Mouse (Mus musculus): ENCODE measurements around the gene Pemt. TPM values are rescaled to one million over a fixed set of nuclear protein-coding genes. Genes with fewer than 3 reads are reported as not detected.
"Not testable (repeated sequence)": the region's sequence is repeated elsewhere in the genome, so short reads cannot be mapped to it uniquely, and the experiment has no call there.

The Pemt gene
- polyA plus RNA-seq, 1 experiment from 2014 or later = 10.2 TPM

- no peak overlapping the region for H3K4me3 ChIP-seq (replicated peaks; ENCODE audit: low read depth, low read length)
- no peaks in the 10 kb centered on the region for H3K9me3 ChIP-seq (replicated peaks; ENCODE audit: low read length)
- no peaks in the 10 kb centered on the region for H3K36me3 ChIP-seq (ENCODE audit: insufficient read depth, low read length)
- no peak overlapping the region for H3K9ac ChIP-seq (ENCODE audit: low read depth, low read length)
- DNase-seq (ENCODE audit: low spot score) = no peak
- H3K27ac ChIP-seq = no peak overlapping the region
- TF ChIP-seq CTCF (IDR thresholded peaks at IDR 0.05; ENCODE audit: low read depth) = no peak
- peaks cover 5% of the 10 kb centered on the region for H3K4me1 ChIP-seq (replicated peaks; ENCODE audit: insufficient read depth, low read length)
- ATAC-seq (replicated peaks; ENCODE audit: low FRiP score, low read depth) = no peak
- H3K4me2 ChIP-seq (ENCODE audit: low read length) = no peak overlapping the region
- H3K27me3 ChIP-seq (ENCODE audit: insufficient read depth, low read length) = no peaks in the 10 kb centered on the region
- WGBS = 82% methylated on average over 14 of the region's 14 CpGs
Measured at GRCm38 (mm10) chr11:59952892-59953291, 93.4 kb downstream of the Pemt start.

- WGBS = 3% methylated on average over 16 of the region's 16 CpGs
- peak; percentile 22; the same call in 1 of the 2 replicates for ATAC-seq (replicated peaks; ENCODE audit: low FRiP score, low read depth)
- H3K4me3 ChIP-seq (replicated peaks; ENCODE audit: low read depth, low read length) = peak overlapping the region; percentile 95
- H3K4me2 ChIP-seq (ENCODE audit: low read length) = peak overlapping the region; percentile 70
- no peaks in the 10 kb centered on the region for H3K27me3 ChIP-seq (ENCODE audit: insufficient read depth, low read length)
- peak; percentile 43 for DNase-seq (ENCODE audit: low spot score)
- H3K4me1 ChIP-seq (replicated peaks; ENCODE audit: insufficient read depth, low read length) = peaks cover 5% of the 10 kb centered on the region
- H3K9me3 ChIP-seq (replicated peaks; ENCODE audit: low read length) = no peaks in the 10 kb centered on the region
- H3K9ac ChIP-seq (ENCODE audit: low read depth, low read length) = peak overlapping the region; percentile 98
- no peak for TF ChIP-seq CTCF (IDR thresholded peaks at IDR 0.05; ENCODE audit: low read depth)
- H3K27ac ChIP-seq = peak overlapping the region; percentile 81
- no peaks in the 10 kb centered on the region for H3K36me3 ChIP-seq (ENCODE audit: insufficient read depth, low read length)
Measured at GRCm38 (mm10) chr11:59948401-59948767, 97.9 kb downstream of the Pemt start.

DNA sequence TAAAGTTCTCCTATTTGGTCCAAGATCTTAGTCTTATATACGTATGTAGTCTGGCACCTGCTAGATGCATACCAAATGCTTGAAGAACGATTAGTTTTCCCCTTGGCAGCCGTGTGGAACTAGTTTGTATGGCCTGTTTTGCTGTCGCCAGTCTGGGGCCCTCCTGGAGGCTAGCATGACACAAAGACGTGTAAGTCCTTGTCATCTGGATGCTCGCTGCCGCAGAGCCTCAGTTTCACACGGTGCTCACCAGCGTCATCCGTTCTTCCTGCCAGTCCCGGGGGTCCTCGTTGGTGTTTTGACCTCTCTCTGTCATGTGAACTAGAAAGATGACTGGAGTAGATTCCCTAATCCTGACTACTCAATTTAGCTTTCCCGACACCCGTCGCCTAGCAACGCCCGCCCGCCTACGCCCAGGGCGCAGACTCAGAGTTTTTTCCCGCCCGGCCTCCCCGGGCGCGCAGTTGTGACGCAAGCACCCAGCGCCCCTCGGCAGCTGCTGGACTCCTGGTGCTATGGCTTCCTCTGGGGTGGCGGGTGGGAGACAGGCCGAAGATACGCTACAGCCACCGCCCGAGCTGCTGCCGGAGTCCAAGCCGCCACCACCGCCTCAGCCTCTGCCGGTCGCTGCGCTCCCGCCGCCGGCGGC, 98.4 kb downstream of the Pemt start, which contains the start of gene Med9:
Gene Med9, plus strand, starts transcription at position 455 of the 649 bp plus-strand sequence.
- H3K27me3 ChIP-seq (ENCODE audit: insufficient read depth, low read length) = no peaks in the 10 kb centered on the region
- ATAC-seq (replicated peaks; ENCODE audit: low FRiP score, low read depth) (peak; percentile 92), DNase-seq (ENCODE audit: low spot score) (peak; percentile 96)
- H3K4me2 ChIP-seq (ENCODE audit: low read length) = peak within 1 kb of the TSS; percentile 70
- peak within 1 kb of the TSS; percentile 81 for H3K27ac ChIP-seq
- under 1% methylated on average over 43 of the region's 43 CpGs for WGBS
- no peak for TF ChIP-seq CTCF (IDR thresholded peaks at IDR 0.05; ENCODE audit: low read depth)
- peak within 1 kb of the TSS; percentile 98 for H3K9ac ChIP-seq (ENCODE audit: low read depth, low read length)
- peaks cover 5% of the 10 kb centered on the region for H3K4me1 ChIP-seq (replicated peaks; ENCODE audit: insufficient read depth, low read length)
- peak within 1 kb of the TSS; percentile 95 for H3K4me3 ChIP-seq (replicated peaks; ENCODE audit: low read depth, low read length)
- no peaks in the 10 kb centered on the region for H3K36me3 ChIP-seq (ENCODE audit: insufficient read depth, low read length)
- H3K9me3 ChIP-seq (replicated peaks; ENCODE audit: low read length) = no peaks in the 10 kb centered on the region

DNA sequence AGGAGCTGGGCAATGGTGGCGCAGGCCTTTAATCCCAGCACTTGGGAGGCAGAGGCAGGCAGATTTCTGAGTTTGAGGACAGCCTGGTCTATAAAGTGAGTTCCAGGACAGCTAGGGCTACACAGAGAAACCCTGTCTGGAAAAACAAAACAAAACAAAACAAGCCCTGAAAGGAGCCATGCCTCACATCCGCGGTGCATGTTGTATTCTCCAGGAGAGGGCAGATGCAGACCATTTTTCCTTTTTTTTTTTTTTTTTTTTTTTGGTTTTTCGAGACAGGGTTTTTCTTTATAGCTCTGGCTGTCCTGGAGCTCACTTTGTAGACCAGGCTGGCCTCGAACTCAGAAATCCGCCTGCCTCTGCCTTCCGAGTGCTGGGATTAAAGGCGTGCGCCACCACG, 101.4 kb downstream of the Pemt start:
- not testable (repeated sequence) for H3K4me1 ChIP-seq (replicated peaks; ENCODE audit: insufficient read depth, low read length); H3K4me3 ChIP-seq (replicated peaks; ENCODE audit: low read depth, low read length); DNase-seq (ENCODE audit: low spot score); H3K27me3 ChIP-seq (ENCODE audit: insufficient read depth, low read length); H3K27ac ChIP-seq; H3K9ac ChIP-seq (ENCODE audit: low read depth, low read length); H3K36me3 ChIP-seq (ENCODE audit: insufficient read depth, low read length); H3K9me3 ChIP-seq (replicated peaks; ENCODE audit: low read length); H3K4me2 ChIP-seq (ENCODE audit: low read length); ATAC-seq (replicated peaks; ENCODE audit: low FRiP score, low read depth)
- TF ChIP-seq CTCF (IDR thresholded peaks at IDR 0.05; ENCODE audit: low read depth) = 0 out of 2 replicates have a peak, but pooled peaks have one; percentile 7
- WGBS = 93% methylated on average over 9 of the region's 10 CpGs

- DNase-seq (ENCODE audit: low spot score) = peak; percentile 29
- WGBS = 17% methylated on average over 3 of the region's 3 CpGs
- Histone ChIP-seq H3K9me3 (replicated peaks; ENCODE audit: low read length) (no peaks in the 10 kb centered on the region), H3K9ac (ENCODE audit: low read depth, low read length) (no peak overlapping the region), H3K27ac (no peak overlapping the region), H3K4me2 (ENCODE audit: low read length) (no peak overlapping the region), H3K4me3 (replicated peaks; ENCODE audit: low read depth, low read length) (no peak overlapping the region), H3K4me1 (replicated peaks; ENCODE audit: insufficient read depth, low read length) (no peaks in the 10 kb centered on the region), H3K36me3 (ENCODE audit: insufficient read depth, low read length) (no peaks in the 10 kb centered on the region), H3K27me3 (ENCODE audit: insufficient read depth, low read length) (no peaks in the 10 kb centered on the region)
- no peak for TF ChIP-seq CTCF (IDR thresholded peaks at IDR 0.05; ENCODE audit: low read depth)
- no peak for ATAC-seq (replicated peaks; ENCODE audit: low FRiP score, low read depth)
Measured at GRCm38 (mm10) chr11:59941391-59941790, 104.9 kb downstream of the Pemt start.

- H3K27ac ChIP-seq = no peak overlapping the region
- WGBS = 69% methylated on average over 3 of the region's 3 CpGs
- no peak for DNase-seq (ENCODE audit: low spot score)
Measured at GRCm38 (mm10) chr11:59940645-59941044, 105.6 kb downstream of the Pemt start.

More at GRCm38 (mm10) chr11:59940645-59941044, 105.6 kb downstream of the Pemt start:
- Histone ChIP-seq H3K4me1 (replicated peaks; ENCODE audit: insufficient read depth, low read length) (no peaks in the 10 kb centered on the region), H3K9ac (ENCODE audit: low read depth, low read length) (no peak overlapping the region), H3K36me3 (ENCODE audit: insufficient read depth, low read length) (no peaks in the 10 kb centered on the region), H3K27me3 (ENCODE audit: insufficient read depth, low read length) (no peaks in the 10 kb centered on the region), H3K4me2 (ENCODE audit: low read length) (no peak overlapping the region), H3K4me3 (replicated peaks; ENCODE audit: low read depth, low read length) (no peak overlapping the region), H3K9me3 (replicated peaks; ENCODE audit: low read length) (no peaks in the 10 kb centered on the region)
- TF ChIP-seq CTCF (IDR thresholded peaks at IDR 0.05; ENCODE audit: low read depth) = no peak
- no peak for ATAC-seq (replicated peaks; ENCODE audit: low FRiP score, low read depth)

Measured in kidney, postnatal 0 days (tissue).